Mouse (Mus musculus) activated CD4-positive, CD25-positive, alpha-beta regulatory T cell, adult 9 weeks (primary cell): ENCODE results near the gene 1700023F06Rik. TPM values are rescaled to one million over a fixed set of nuclear protein-coding genes. Genes with fewer than 3 reads are reported as not detected.

Experiments
- polyA plus RNA-seq: library from polyadenylated mRNA; unstranded; fragments of 100-300 nt; shearing (Covaris generic); gene quantifications from one replicate; pipeline ENCODE4 v1.2.1, GENCODE M21; 2017

The 1700023F06Rik gene
- not detected for polyA plus RNA-seq

DNA sequence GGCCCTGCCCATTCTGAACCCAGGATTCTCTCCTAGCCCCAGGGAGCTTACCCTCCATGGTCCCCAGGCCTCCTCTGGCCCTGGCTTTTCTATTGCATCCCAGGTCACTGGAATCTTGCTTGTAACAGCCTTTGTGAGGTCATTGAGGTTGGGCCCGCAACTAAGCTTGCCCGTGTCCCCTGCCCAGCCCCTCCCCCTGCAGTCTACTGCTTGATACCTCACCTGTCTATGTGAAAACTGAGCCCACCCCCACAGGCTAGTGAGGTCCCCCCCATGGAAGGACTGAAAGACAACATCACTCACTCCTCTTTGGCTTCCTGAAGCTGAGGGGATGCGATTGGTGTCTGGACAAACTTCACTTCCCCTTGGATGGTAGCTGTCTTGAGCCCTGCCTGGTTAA, at the start of gene 1700023F06Rik:
Gene 1700023F06Rik, minus strand, starts transcription at position 101 of the 400 bp plus-strand sequence.

DNA sequence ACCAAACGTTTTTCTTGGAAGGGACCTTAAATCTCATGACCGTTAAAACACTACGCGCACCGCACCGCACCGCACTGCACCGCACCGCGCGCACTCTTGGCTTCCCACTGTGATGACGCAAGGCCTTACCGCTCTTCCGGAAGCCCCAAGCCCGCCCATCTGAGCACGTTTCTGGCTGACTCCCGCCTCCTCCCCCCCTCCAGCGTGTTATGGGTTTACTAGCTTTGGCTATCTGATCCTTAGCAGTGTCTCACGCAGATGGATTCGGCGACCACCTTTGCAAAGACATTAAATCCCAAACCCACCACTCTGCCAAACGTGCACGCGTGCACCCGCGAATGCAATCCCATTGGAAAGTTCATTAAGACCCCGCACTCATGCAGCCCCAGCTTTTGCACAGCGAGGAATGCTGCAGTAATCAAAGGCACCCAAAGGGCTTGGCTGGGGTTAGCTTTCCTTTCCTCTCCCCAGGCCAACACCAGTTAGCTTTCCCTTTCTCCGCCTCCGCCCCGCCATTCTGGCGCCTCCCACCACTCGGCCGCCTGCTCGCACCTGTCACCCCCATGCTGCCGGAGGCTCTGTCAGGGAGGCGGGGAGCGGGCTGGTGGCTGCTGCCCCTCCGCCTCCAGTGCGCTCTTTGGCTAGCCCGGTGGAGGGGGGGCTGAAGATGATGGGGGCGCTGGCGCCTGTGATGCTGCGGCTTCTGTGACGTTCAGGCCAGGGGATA, 9.6 kb upstream of the 1700023F06Rik start, which contains the start of gene Spata32:
Gene Spata32, minus strand, starts transcription at position 643 of the 727 bp plus-strand sequence.

DNA sequence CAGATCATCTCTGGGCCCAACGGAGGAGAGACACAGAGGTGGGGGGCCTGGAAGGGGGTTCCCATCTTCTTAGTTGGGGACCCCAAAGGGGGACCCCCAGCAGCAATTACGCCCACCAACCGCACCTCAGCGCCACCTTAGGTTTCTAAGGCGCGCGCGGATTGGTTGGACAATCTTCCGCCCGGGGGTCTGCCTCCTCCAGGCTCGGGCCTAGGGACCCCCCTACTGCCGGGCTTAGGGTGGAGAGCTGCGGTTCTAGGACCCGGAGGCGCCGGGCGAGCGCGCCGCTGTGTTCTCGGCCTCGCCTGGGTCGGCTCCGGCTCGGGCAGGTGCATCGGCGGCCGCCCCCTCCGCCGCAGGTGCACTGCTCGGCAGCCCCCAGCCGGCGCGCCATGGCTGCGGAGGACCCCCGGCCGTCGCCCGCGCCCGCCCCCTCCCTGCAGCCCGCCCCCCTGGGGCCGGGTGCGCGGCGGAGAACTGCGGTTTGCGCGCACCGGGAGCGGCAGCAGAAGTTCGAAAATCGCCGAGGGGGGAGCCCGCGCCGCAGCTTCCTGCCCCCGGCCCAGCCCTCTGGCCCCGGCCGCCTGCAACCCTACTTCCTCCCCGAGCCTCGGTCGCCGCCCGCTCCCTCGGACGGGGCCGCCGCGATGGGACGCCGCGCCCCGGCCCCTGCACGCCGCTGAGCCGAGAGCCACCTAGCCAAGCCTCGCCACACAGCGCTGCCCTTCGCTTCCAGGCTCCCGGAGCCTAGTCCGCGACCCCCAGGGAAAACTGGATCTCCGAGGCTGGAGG, 37.7 kb downstream of the 1700023F06Rik start, which contains the start of gene Fmnl1:
Gene Fmnl1, plus strand, starts transcription at position 614 of the 792 bp plus-strand sequence.

Other genes starting within 250 kb of the 1700023F06Rik start
- gene Nmt1, start 180.4 kb downstream of the 1700023F06Rik start, polyA plus RNA-seq, result 81.8 TPM
- gene Dcakd, start 180.2 kb downstream of the 1700023F06Rik start, polyA plus RNA-seq, result 29.9 TPM
- gene Plcd3, start 106.9 kb downstream of the 1700023F06Rik start, polyA plus RNA-seq, result not detected
- 50.6 TPM for gene Acbd4, start 106.9 kb downstream of the 1700023F06Rik start, polyA plus RNA-seq
- gene Hexim1, start 92.3 kb downstream of the 1700023F06Rik start, polyA plus RNA-seq, result 4.8 TPM
- 5.8 TPM for gene Hexim2, start 76.1 kb downstream of the 1700023F06Rik start, polyA plus RNA-seq
- gene Fmnl1, start 37.5 kb downstream of the 1700023F06Rik start, polyA plus RNA-seq, result 93.3 TPM
- gene Spata32, start 9.9 kb upstream of the 1700023F06Rik start, polyA plus RNA-seq, result not detected
- gene Map3k14, start 58.9 kb upstream of the 1700023F06Rik start, polyA plus RNA-seq, result 34.0 TPM
- gene Arhgap27, start 155.1 kb upstream of the 1700023F06Rik start, polyA plus RNA-seq, result 105 TPM
- gene Plekhm1, start 204.1 kb upstream of the 1700023F06Rik start, polyA plus RNA-seq, result 23.7 TPM